Mouse (Mus musculus) heart, postnatal 0 days (tissue): ENCODE measurements around the gene Cux2.

ENCODE experiments used
- CTCF ChIP-seq: IDR thresholded peaks from 2 replicates; pipeline ENCODE4 v1.5.1; 2016; ENCODE audit warnings: antibody characterized with exemption, control low read depth, low read depth
- EP300 ChIP-seq: IDR thresholded peaks from 2 replicates; pipeline ENCODE4 v1.6.1; 2016; ENCODE audit warnings: antibody characterized with exemption, low read depth

DNA sequence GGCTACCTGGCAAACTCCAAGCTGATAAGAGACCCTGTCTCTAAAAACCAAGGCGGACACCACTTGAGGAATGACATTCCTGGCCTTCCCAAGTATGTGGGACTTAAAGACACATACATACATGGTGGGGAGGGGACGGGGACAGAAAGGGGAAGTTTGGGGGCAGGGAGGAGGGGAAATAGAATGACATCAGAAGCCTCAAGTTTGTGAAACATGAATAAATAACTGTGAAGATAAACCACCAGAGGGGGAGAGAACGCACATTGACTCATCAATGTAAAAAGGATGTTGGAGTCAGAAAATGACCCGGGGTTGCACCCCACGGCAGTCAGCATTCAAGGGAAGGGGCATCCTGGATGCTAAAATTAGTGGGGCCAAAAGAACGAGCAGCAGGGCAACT lies 53.2 kb downstream of the Cux2 start:
- TF ChIP-seq CTCF (no peak), EP300 (no peak)
